Mouse (Mus musculus) testis, adult 2 months (tissue): ENCODE results near the gene Myl10. TPM values are rescaled to one million over a fixed set of nuclear protein-coding genes. Genes with fewer than 3 reads are reported as not detected.

Experiments
- H3K27ac ChIP-seq: fragments of 200-500 bp; 2 replicates; pipeline ENCODE4 v1.5.1; 2012; ENCODE audit warnings: low read depth, low read length; ENCODE audit not compliant: control insufficient read depth, insufficient read depth
- H3K27me3 ChIP-seq: fragments of 200-500 bp; 2 replicates; pipeline ENCODE4 v1.6.1; 2012; ENCODE audit warnings: mild to moderate bottlenecking, low read length, moderate library complexity; ENCODE audit not compliant: control insufficient read depth, insufficient read depth
- H3K36me3 ChIP-seq: fragments of 200-500 bp; 2 replicates; pipeline ENCODE4 v1.6.1; 2012; ENCODE audit warnings: mild to moderate bottlenecking, low read length; ENCODE audit not compliant: control insufficient read depth, insufficient read depth
- H3K4me1 ChIP-seq: fragments of 200-500 bp; 2 replicates; pipeline ENCODE4 v1.6.1; 2012; ENCODE audit warnings: low read length; ENCODE audit not compliant: control insufficient read depth, insufficient read depth
- H3K4me3 ChIP-seq: fragments of 200-500 bp; 2 replicates; pipeline ENCODE4 v1.5.1; 2012; ENCODE audit warnings: low read depth, mild to moderate bottlenecking, low read length, moderate library complexity, mixed read lengths; ENCODE audit not compliant: control insufficient read depth
- CTCF ChIP-seq: fragments of 200-500 bp; IDR thresholded peaks from 2 replicates; pipeline ENCODE4 v1.5.1; 2012; ENCODE audit warnings: low read depth, mild to moderate bottlenecking, inconsistent platforms, low read length, moderate library complexity; ENCODE audit not compliant: control insufficient read depth, insufficient read depth, insufficient replicate concordance
- POLR2A ChIP-seq: fragments of 200-500 bp; IDR thresholded peaks from 2 replicates; pipeline ENCODE4 v1.6.1; 2012; ENCODE audit warnings: low read depth, mild to moderate bottlenecking, inconsistent platforms, low read length, moderate library complexity; ENCODE audit not compliant: control insufficient read depth
- polyA plus RNA-seq: library from polyadenylated mRNA; depleted of rRNA; stranded (reverse); fragments of >200 nt; gene quantifications from 2 replicates; pipeline ENCODE4 v1.2.3, GENCODE M21; 2012

The Myl10 gene
- polyA plus RNA-seq, 1 experiment: 150 TPM

GRCm38 (mm10) chr5:136688841-136689240, 4.1 kb upstream of the Myl10 start:
- Histone ChIP-seq H3K36me3 (no peaks in the 10 kb centered on the region), H3K27me3 (no peaks in the 10 kb centered on the region), H3K27ac (no peak overlapping the region), H3K4me1 (peaks cover 8% of the 10 kb centered on the region), H3K4me3 (no peak overlapping the region)
- TF ChIP-seq CTCF (no peak), POLR2A (no peak)

- Histone ChIP-seq H3K4me1 (peaks cover 8% of the 10 kb centered on the region), H3K36me3 (no peaks in the 10 kb centered on the region), H3K27me3 (no peaks in the 10 kb centered on the region), H3K4me3 (no peak overlapping the region), H3K27ac (no peak overlapping the region)
- TF ChIP-seq CTCF (no peak), POLR2A (no peak)
These were observed 1.8 kb upstream of the Myl10 start for GRCm38 (mm10) chr5:136691170-136691569.

- Histone ChIP-seq H3K4me3 (no peak overlapping the region), H3K4me1 (peaks cover 14% of the 10 kb centered on the region), H3K27me3 (no peaks in the 10 kb centered on the region), H3K27ac (no peak overlapping the region), H3K36me3 (no peaks in the 10 kb centered on the region)
- TF ChIP-seq CTCF (no peak), POLR2A (no peak)
These were observed 472 bp downstream of the Myl10 start for GRCm38 (mm10) chr5:136693418-136693817.

- Histone ChIP-seq H3K36me3 (no peaks in the 10 kb centered on the region), H3K4me3 (no peak overlapping the region), H3K27me3 (no peaks in the 10 kb centered on the region), H3K27ac (no peak overlapping the region), H3K4me1 (peaks cover 12% of the 10 kb centered on the region)
- TF ChIP-seq CTCF: no peak
- no peak for TF ChIP-seq POLR2A
These were observed 2.0 kb downstream of the Myl10 start for GRCm38 (mm10) chr5:136694976-136695375.

- Histone ChIP-seq H3K27me3 (no peaks in the 10 kb centered on the region), H3K27ac (no peak overlapping the region), H3K4me1 (peaks cover 12% of the 10 kb centered on the region), H3K4me3 (no peak overlapping the region), H3K36me3 (no peaks in the 10 kb centered on the region)
- TF ChIP-seq POLR2A (no peak), CTCF (no peak)
These were observed 3.6 kb downstream of the Myl10 start for GRCm38 (mm10) chr5:136696516-136696915.

- no peaks in the 10 kb centered on the region for H3K27me3 ChIP-seq
- peak overlapping the region; percentile 81 for H3K27ac ChIP-seq
- TF ChIP-seq CTCF (no peak), POLR2A (peak; percentile 56; the same call in 1 of the 2 replicates)
- H3K4me3 ChIP-seq: peak overlapping the region; percentile 85
- H3K36me3 ChIP-seq: no peaks in the 10 kb centered on the region
- H3K4me1 ChIP-seq: peaks cover 14% of the 10 kb centered on the region
These were observed 4.7 kb downstream of the Myl10 start for GRCm38 (mm10) chr5:136697618-136698017.

GRCm38 (mm10) chr5:136702159-136702725, 9.3 kb downstream of the Myl10 start:
- Histone ChIP-seq H3K4me1 (peaks cover 35% of the 10 kb centered on the region), H3K27me3 (no peaks in the 10 kb centered on the region), H3K27ac (no peak overlapping the region), H3K4me3 (no peak overlapping the region), H3K36me3 (no peaks in the 10 kb centered on the region)
- TF ChIP-seq CTCF (no peak), POLR2A (no peak)

- Histone ChIP-seq H3K36me3 (no peaks in the 10 kb centered on the region), H3K4me1 (peaks cover 30% of the 10 kb centered on the region), H3K27me3 (no peaks in the 10 kb centered on the region), H3K27ac (no peak overlapping the region), H3K4me3 (no peak overlapping the region)
- TF ChIP-seq CTCF: peak; percentile 79; the same call in 1 of the 2 replicates
- TF ChIP-seq POLR2A: no peak
These were observed 10.8 kb downstream of the Myl10 start for GRCm38 (mm10) chr5:136703751-136704150.

GRCm38 (mm10) chr5:136704151-136704550, 11.2 kb downstream of the Myl10 start:
- Histone ChIP-seq H3K27me3 (no peaks in the 10 kb centered on the region), H3K4me1 (peaks cover 32% of the 10 kb centered on the region), H3K4me3 (no peak overlapping the region), H3K36me3 (no peaks in the 10 kb centered on the region), H3K27ac (no peak overlapping the region)
- no peak for TF ChIP-seq CTCF
- TF ChIP-seq POLR2A: no peak
